Mouse (Mus musculus) neural tube, embryonic 15.5 days (tissue): ENCODE results near the gene Lrrc37a. TPM values are rescaled to one million over a fixed set of nuclear protein-coding genes. Genes with fewer than 3 reads are reported as not detected.
"Not testable (repeated sequence)": the region's sequence is repeated elsewhere in the genome, so short reads cannot be mapped to it uniquely, and the experiment has no call there.

Experiments used
- ATAC-seq: fragments of 200-750 bp; cut with Nextera tagmentation; 2 replicates; pipeline ENCODE4 v1.8.0; 2017; ENCODE audit warnings: mild to moderate bottlenecking, moderate TSS enrichment, moderate library complexity; ENCODE audit not compliant: low FRiP score
- H3K27ac ChIP-seq: fragments of 300-500 bp; sonication (generic); replicated peaks from 2 replicates; pipeline ENCODE4 v1.5.1; 2015; ENCODE audit warnings: mild to moderate bottlenecking, inconsistent platforms
- H3K27me3 ChIP-seq: fragments of 300-500 bp; sonication (generic); replicated peaks from 2 replicates; pipeline ENCODE4 v1.6.1; 2015; ENCODE audit warnings: inconsistent platforms
- H3K36me3 ChIP-seq: fragments of 300-500 bp; sonication (generic); 2 replicates; pipeline ENCODE4 v1.6.1; 2015; ENCODE audit warnings: inconsistent platforms
- H3K4me1 ChIP-seq: fragments of 300-500 bp; sonication (generic); 2 replicates; pipeline ENCODE4 v1.6.1; 2015; ENCODE audit warnings: inconsistent platforms
- H3K4me2 ChIP-seq: fragments of 300-500 bp; sonication (generic); 2 replicates; pipeline ENCODE4 v1.6.1; 2015; ENCODE audit warnings: inconsistent platforms, mild to moderate bottlenecking, moderate library complexity
- H3K4me3 ChIP-seq: fragments of 300-500 bp; sonication (generic); replicated peaks from 2 replicates; pipeline ENCODE4 v1.5.1; 2015; ENCODE audit warnings: mild to moderate bottlenecking, inconsistent platforms
- H3K9ac ChIP-seq: fragments of 300-500 bp; sonication (generic); replicated peaks from 2 replicates; pipeline ENCODE4 v1.6.1; 2015; ENCODE audit warnings: mild to moderate bottlenecking, inconsistent platforms
- H3K9me3 ChIP-seq: fragments of 300-500 bp; sonication (generic); replicated peaks from 2 replicates; pipeline ENCODE4 v1.6.1; 2016; ENCODE audit warnings: inconsistent platforms
- WGBS: fragments of 180-500 bp; shearing (Covaris S2); methylation state at CpG from one replicate; pipeline ENCODE4 v1.1.7; 2015; ENCODE audit warnings: mixed read lengths; 5-methylcytosine and 5-hydroxymethylcytosine counted together
- polyA plus RNA-seq: library from polyadenylated mRNA; unstranded; fragments of >200 nt; fragmentation: Nextera tagmentation; extraction: Ambion mirVana; gene quantifications from 2 replicates; pipeline ENCODE4 v1.2.1, GENCODE M21; 2015

Gene Lrrc37a
- polyA plus RNA-seq = not detected in 2 replicates

GRCm38 (mm10) chr11:103504497-103504896, at the start of gene Lrrc37a:
Lrrc37a (minus strand) TSS chr11:103504597.
- H3K9ac ChIP-seq = no peak within 1 kb of the TSS

GRCm38 (mm10) chr11:103534973-103535372, 30.6 kb upstream of the Lrrc37a start:
- not testable (repeated sequence) for H3K4me3 ChIP-seq, ATAC-seq, H3K27ac ChIP-seq, H3K9me3 ChIP-seq, H3K36me3 ChIP-seq, H3K9ac ChIP-seq, H3K4me2 ChIP-seq, H3K4me1 ChIP-seq, H3K27me3 ChIP-seq
- WGBS = 14% methylated on average over 1 of the region's 1 CpGs

More at GRCm38 (mm10) chr11:103504497-103504896, at the start of gene Lrrc37a:
- H3K36me3 ChIP-seq = no peaks in the 10 kb centered on the region
- ATAC-seq = no peak
- WGBS = 95% methylated on average over 12 of the region's 12 CpGs
- H3K27me3 ChIP-seq = no peaks in the 10 kb centered on the region
- no peaks in the 10 kb centered on the region for H3K9me3 ChIP-seq
- no peaks in the 10 kb centered on the region for H3K4me1 ChIP-seq
- H3K4me2 ChIP-seq = no peak within 1 kb of the TSS
- no peak within 1 kb of the TSS for H3K27ac ChIP-seq
- H3K4me3 ChIP-seq = no peak within 1 kb of the TSS

- Histone ChIP-seq H3K9ac (no peak overlapping the region), H3K27ac (no peak overlapping the region), H3K9me3 (peaks cover 5% of the 10 kb centered on the region; the same call in 1 of the 2 replicates), H3K36me3 (no peaks in the 10 kb centered on the region), H3K27me3 (no peaks in the 10 kb centered on the region), H3K4me2 (no peak overlapping the region), H3K4me1 (no peaks in the 10 kb centered on the region), H3K4me3 (no peak overlapping the region)
- ATAC-seq = no peak
- 79% methylated on average over 2 of the region's 2 CpGs for WGBS
Measured at GRCm38 (mm10) chr11:103512111-103512510, 7.7 kb upstream of the Lrrc37a start.

DNA sequence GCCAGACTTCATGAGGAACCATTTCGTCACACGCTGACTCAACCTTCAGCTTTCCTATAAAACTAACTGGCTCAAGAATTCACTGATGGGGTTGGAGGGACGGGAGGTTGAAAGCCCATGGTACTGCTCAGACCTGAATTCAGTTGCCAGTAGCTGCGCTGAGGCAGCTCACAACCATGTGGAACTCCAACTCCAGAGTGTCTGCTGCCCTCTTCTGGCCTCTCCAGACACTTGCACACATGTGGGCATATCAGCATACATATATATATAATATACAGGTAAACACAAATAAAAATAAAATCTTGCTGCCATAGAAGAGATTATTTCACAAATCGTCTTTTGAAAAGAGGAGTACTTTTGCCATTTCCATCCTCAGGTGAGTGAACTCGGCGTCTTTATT, 40.0 kb downstream of the Lrrc37a start:
- no peak overlapping the region for H3K4me2 ChIP-seq
- H3K4me3 ChIP-seq = no peak overlapping the region
- H3K27me3 ChIP-seq = no peaks in the 10 kb centered on the region
- H3K4me1 ChIP-seq = no peaks in the 10 kb centered on the region
- H3K27ac ChIP-seq = no peak overlapping the region
- no peak for ATAC-seq
- no peak overlapping the region for H3K9ac ChIP-seq
- WGBS = 76% methylated on average over 7 of the region's 7 CpGs
- H3K36me3 ChIP-seq = no peaks in the 10 kb centered on the region
- no peaks in the 10 kb centered on the region for H3K9me3 ChIP-seq

GRCm38 (mm10) chr11:103451105-103451504, 53.3 kb downstream of the Lrrc37a start:
- not testable (repeated sequence) for H3K36me3 ChIP-seq, H3K27me3 ChIP-seq, H3K4me1 ChIP-seq, H3K9me3 ChIP-seq, H3K4me3 ChIP-seq, H3K9ac ChIP-seq, ATAC-seq, H3K27ac ChIP-seq, H3K4me2 ChIP-seq
- WGBS = 39% methylated on average over 1 of the region's 1 CpGs

DNA sequence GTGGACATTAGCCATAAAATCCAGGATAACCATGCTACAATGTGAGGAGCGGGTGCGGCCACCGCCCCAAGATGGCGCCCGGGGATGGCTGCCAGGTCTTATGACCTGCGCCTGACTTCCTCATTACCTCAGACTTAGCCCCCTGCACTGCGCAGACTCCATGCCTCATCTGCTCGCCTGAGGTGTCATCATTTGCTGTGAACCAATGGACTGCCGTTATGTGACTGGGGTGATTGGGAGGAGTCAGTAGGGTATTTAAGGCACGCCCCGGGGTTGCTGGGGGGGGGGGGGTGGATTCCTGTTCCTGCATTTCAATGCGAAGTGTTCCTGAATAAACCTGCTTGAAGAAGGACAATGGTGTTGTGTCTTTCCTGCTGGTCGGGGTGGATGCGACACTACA, 54.7 kb downstream of the Lrrc37a start:
- not testable (repeated sequence) for H3K27me3 ChIP-seq, H3K9ac ChIP-seq, H3K4me1 ChIP-seq, ATAC-seq, H3K9me3 ChIP-seq, H3K27ac ChIP-seq, H3K4me3 ChIP-seq, H3K4me2 ChIP-seq, H3K36me3 ChIP-seq
- 90% methylated on average over 14 of the region's 14 CpGs for WGBS

- Histone ChIP-seq H3K4me2 (no peak overlapping the region), H3K36me3 (no peaks in the 10 kb centered on the region), H3K4me1 (no peaks in the 10 kb centered on the region), H3K27me3 (no peaks in the 10 kb centered on the region), H3K27ac (no peak overlapping the region), H3K4me3 (no peak overlapping the region), H3K9me3 (no peaks in the 10 kb centered on the region), H3K9ac (no peak overlapping the region)
- no peak for ATAC-seq
- 91% methylated on average over 3 of the region's 3 CpGs for WGBS
Measured at GRCm38 (mm10) chr11:103443678-103444077, 60.7 kb downstream of the Lrrc37a start.

GRCm38 (mm10) chr11:103436282-103436681, 68.1 kb downstream of the Lrrc37a start:
- ATAC-seq = no peak

DNA sequence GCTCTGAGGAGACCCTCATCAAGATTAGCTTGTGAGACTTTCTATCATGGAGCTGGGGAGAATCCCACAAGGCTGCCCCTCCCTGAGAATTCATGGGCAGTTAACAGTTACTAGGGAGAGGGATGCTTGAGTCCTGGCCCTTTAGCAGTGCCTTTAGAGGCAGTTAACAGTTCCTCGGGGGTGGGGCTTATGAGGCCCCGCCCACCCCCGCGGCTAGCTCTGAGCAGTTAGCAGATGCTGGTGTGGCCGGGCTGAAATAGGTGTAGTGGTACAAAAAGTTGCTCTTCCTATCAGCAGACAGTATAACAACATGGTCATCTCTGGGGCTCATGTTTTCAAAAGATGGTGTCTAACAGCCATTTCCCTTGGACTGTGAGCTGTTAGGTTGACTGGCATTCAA, 79.4 kb downstream of the Lrrc37a start:
- H3K4me2 ChIP-seq = no peak overlapping the region
- H3K9me3 ChIP-seq = no peaks in the 10 kb centered on the region
- H3K4me3 ChIP-seq = no peak overlapping the region
- H3K4me1 ChIP-seq = no peaks in the 10 kb centered on the region
- no peak overlapping the region for H3K9ac ChIP-seq
- ATAC-seq = no peak
- WGBS = 30% methylated on average over 5 of the region's 5 CpGs
- no peaks in the 10 kb centered on the region for H3K27me3 ChIP-seq
- H3K36me3 ChIP-seq = no peaks in the 10 kb centered on the region
- H3K27ac ChIP-seq = no peak overlapping the region

More at GRCm38 (mm10) chr11:103436282-103436681, 68.1 kb downstream of the Lrrc37a start:
- H3K4me1 ChIP-seq = no peaks in the 10 kb centered on the region
- WGBS = 88% methylated on average over 5 of the region's 5 CpGs
- H3K4me2 ChIP-seq = no peak overlapping the region
- no peak overlapping the region for H3K27ac ChIP-seq
- no peaks in the 10 kb centered on the region for H3K9me3 ChIP-seq
- H3K4me3 ChIP-seq = no peak overlapping the region
- no peaks in the 10 kb centered on the region for H3K36me3 ChIP-seq
- H3K9ac ChIP-seq = no peak overlapping the region
- no peaks in the 10 kb centered on the region for H3K27me3 ChIP-seq

DNA sequence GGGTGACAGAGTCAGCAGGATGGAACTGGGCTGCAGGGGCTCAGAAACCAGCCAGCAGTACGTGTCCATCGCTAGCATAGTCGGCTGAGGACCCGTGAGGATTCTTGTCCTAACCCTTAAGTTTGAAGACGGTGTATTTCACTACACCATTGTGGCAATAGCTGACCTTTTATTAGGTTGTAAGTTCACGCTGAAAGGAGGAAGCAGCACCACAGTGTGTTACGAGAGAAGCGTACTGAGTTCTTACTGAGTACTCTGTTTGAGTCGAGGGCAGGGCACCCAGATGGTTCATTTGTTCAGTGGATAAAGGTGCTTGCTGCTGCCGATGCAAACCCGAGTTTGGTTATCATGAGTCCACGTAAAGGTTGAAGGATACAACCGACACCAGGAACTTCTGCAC, 84.7 kb downstream of the Lrrc37a start:
- Histone ChIP-seq H3K27me3 (no peaks in the 10 kb centered on the region), H3K9me3 (no peaks in the 10 kb centered on the region), H3K4me3 (no peak overlapping the region), H3K36me3 (no peaks in the 10 kb centered on the region), H3K9ac (no peak overlapping the region), H3K4me2 (no peak overlapping the region), H3K27ac (no peak overlapping the region), H3K4me1 (no peaks in the 10 kb centered on the region)
- 87% methylated on average over 13 of the region's 13 CpGs for WGBS
- no peak for ATAC-seq

GRCm38 (mm10) chr11:103419226-103419625, 85.2 kb downstream of the Lrrc37a start:
- 77% methylated on average over 5 of the region's 5 CpGs for WGBS
- no peaks in the 10 kb centered on the region for H3K9me3 ChIP-seq
- no peak overlapping the region for H3K27ac ChIP-seq
- no peaks in the 10 kb centered on the region for H3K36me3 ChIP-seq
- no peaks in the 10 kb centered on the region for H3K27me3 ChIP-seq
- H3K4me2 ChIP-seq = no peak overlapping the region
- H3K9ac ChIP-seq = no peak overlapping the region
- H3K4me3 ChIP-seq = no peak overlapping the region
- no peak for ATAC-seq
- no peaks in the 10 kb centered on the region for H3K4me1 ChIP-seq

- ATAC-seq = no peak
- H3K9ac ChIP-seq = no peak overlapping the region
- no peak overlapping the region for H3K27ac ChIP-seq
- H3K36me3 ChIP-seq = no peaks in the 10 kb centered on the region
- H3K9me3 ChIP-seq = no peaks in the 10 kb centered on the region
- no peaks in the 10 kb centered on the region for H3K27me3 ChIP-seq
- WGBS = 100% methylated on average over 1 of the region's 1 CpGs
- H3K4me3 ChIP-seq = peak overlapping the region; percentile 77; the same call in 1 of the 2 replicates
- H3K4me1 ChIP-seq = peaks cover 24% of the 10 kb centered on the region
- peak overlapping the region; percentile 92 for H3K4me2 ChIP-seq
Measured at GRCm38 (mm10) chr11:103413516-103413915, 90.9 kb downstream of the Lrrc37a start.

DNA sequence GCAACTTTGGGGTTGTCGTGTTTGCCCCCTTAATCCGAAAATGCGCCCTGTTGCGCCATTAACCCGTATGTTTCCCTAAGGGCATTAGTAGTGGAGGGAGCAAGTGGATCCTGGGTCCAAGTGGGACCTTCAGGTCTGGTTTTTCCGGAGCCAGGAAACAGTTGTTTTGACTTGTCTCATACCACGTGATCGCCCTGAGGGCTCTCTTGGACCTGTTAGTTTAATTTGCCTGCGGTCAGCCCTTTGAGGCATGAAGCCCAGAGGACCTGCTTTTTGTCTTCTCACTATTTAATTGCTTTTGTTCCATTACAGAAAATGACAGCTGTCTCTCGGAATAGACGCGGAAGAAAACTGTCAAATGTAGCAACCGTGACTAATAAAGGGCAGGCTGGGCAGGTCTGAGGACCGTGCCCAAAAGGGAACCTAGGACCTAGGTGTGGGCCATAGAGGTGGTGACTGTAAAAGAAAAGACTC, 91.4 kb downstream of the Lrrc37a start:
- no peaks in the 10 kb centered on the region for H3K27me3 ChIP-seq
- peak overlapping the region; percentile 92 for H3K4me2 ChIP-seq
- H3K9ac ChIP-seq = peak overlapping the region; percentile 63
- no peaks in the 10 kb centered on the region for H3K9me3 ChIP-seq
- H3K27ac ChIP-seq = peak overlapping the region; percentile 86
- 2% methylated on average over 14 of the region's 14 CpGs for WGBS
- H3K36me3 ChIP-seq = no peaks in the 10 kb centered on the region
- peak; percentile 66 for ATAC-seq
- H3K4me1 ChIP-seq = peaks cover 27% of the 10 kb centered on the region
- peak overlapping the region; percentile 77 for H3K4me3 ChIP-seq
